Mouse (Mus musculus) induced T-regulatory cell, adult 2 months (primary cell): ENCODE measurements around the gene Aup1.
A peak's percentile ranks its signal among the peaks of the same experiment; 100 is the strongest.

ENCODE experiments used
- DNase-seq: peaks from one replicate; pipeline ENCODE4 v3.0.0-alpha.2; 2012; ENCODE audit warnings: low read depth

Aup1 gene

DNA sequence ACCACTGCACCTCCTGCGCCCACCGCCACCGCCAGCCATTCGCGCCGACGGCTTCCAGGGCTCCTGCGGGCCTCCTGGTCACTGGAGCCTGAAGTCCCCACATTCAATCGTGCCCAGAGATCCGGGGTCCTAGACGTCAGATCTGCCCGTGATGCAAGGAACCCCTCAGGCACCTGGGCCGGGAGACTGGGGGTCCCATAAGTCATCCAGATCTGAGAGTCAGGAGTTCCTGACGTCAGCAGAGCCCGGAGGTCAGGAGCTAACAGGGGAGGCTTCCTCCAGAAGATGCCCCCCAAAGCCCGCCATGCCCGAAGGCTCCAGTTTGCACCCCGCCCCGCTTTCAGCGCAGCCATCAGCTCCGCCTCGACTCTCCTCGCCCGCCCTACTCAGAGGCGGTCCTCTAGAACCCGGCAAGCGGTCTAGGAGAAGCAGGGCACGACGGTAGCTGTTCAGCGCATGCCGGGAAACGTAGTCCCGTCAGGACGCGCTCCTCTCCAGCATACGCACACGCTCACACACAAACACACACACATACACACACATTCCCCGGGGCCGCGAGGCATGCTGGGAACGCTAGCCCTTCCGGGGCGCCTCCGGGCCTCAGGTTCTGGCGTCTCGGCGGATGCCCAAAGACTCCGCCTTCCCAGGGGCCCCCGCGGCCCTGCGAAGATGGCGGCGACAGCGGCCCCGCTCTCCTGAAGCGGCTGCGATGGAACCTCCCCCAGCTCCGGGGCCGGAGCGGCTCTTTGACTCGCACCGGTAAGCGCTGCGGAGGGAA is at the start of gene Aup1:
Gene Aup1 (plus strand): TSS at position 448 of the 778 bp plus-strand sequence.
- peak; percentile 99 for DNase-seq

DNA sequence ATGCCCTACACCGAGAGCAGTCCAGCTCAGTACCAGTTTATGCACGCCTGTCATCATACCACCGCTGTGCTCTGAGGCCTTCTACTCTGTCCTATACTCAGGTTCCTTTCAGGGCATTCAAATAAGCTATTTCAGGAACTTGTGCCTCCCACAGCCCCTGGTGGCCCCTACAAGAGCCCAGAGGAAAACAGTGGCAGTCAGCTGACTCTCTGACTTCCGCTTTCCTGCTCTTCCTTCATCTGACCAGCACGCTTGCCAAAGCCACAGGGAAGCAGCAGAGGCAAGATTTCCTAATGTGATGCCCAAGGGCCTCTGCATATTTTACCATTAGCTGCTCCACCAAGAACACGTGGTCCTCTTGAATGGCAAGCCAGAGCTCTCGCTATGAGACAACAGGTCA is 49.4 kb upstream of the Aup1 start:
- DNase-seq = no peak

DNA sequence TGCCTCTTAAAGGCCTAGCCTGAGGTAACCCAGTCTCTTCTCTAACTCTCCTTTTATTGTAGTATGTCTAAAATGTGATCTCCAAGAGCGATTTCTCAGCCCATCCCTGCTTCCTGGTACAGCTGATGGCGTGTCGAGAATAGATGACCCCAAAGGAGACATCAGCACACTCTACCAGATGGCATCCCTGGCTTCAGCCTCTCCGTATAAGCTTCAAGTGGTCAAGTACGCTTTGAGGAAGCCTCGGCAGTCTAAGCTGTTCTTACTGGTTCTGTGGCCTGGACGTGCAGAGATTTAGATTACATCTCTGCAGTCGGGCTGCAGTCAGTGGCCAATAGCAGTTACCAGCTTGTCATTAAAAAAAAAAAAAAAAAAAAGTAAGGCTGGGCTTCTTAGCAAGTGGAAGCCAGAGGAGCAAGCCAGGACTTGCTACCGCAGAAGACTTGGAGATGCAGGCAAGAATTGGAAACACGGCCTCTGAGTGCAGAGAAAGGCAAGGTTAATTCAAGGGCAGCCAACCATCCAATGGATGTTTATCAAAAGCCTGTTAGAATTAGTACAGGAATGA is 48.8 kb upstream of the Aup1 start:
- DNase-seq = no peak

- DNase-seq = no peak
Measured at GRCm38 (mm10) chr6:83006114-83006513, 48.2 kb upstream of the Aup1 start.

GRCm38 (mm10) chr6:83008659-83009058 is 45.7 kb upstream of the Aup1 start:
- DNase-seq = peak; percentile 49

GRCm38 (mm10) chr6:83010010-83010409 is 44.3 kb upstream of the Aup1 start:
- DNase-seq = peak; percentile 72

GRCm38 (mm10) chr6:83011255-83011654 is 43.1 kb upstream of the Aup1 start:
- no peak for DNase-seq

DNA sequence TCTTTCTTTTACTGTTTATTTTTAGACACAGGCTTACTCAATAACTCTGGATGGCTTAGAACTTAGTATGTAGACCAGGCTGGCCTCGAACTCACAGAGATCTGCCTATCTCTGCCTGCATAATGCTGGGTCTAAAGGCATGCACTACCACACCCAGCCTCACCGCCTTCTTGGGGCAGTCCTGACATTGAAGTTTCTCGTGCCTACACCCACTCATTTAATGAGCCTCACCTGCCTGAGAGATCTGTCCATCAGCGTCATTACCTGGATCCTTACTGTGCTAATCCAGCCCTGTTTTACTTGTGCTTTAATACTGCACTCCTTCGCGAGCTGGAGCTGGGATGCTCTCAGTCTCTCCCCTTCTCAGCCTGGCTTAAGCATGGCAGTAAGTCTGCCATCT is 42.6 kb upstream of the Aup1 start:
- DNase-seq = no peak

DNA sequence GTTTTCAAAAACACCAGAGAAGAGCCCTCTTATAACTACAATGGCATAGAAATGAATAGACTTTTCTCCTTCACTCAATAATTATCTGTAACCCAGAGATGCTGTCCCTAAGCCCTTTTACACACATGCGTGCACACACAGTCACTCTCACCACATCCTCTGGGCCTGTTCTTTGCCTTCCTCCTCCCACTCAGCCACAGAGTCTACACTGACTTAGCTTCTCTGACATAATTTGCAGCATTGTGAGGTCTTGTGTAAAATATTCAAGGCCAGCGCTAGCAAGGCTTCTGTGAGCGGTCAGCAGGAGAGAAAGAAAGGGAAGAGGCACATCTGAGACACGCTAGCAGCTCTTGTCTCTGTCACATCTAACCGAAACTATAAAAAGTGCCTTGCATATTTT is 40.9 kb upstream of the Aup1 start:
- peak; percentile 65 for DNase-seq

DNA sequence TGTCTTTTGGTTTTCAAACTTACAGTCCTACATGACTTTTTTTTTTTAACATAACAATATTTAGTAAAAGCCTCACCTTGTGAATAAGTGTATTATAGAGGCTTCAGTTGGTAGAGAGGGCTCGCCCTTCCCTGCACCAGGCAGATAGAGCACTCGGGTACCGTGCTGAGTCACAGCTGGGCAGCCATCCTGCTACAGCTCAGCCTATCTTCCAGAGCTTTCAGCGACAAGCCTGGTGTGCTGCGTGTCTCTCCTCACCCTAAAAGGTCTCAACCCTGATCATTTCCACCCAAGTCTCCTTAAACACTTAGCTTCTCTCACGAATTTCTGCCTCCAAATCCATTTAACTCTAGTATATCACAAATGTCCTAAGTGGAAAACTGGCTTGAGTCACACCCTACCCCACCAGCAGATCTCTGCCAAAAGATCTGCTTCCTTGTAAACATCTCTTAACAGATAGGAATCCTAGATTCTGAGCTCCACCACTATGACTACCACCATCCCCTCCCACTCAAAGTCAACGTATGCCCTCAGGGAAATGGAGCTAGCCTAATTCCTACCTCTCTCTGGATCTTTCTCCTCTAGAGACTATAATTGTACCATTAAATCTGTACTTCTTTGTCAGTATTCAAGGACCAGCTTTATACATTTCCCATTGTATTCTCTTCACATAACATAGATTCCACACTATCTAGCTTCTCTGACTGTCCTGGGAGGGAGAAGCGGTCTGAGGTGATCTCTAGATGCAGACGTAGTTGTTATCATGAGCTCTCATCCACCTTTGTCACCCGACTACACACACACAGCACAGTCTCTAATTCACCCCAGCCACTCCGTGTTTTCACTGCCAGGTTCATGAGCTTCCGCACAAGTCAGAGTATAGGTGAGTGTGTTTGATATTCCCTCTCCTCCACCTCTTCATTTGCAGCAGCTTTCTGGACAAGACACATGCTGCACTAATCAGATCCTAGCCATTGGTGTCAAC is 39.5 kb upstream of the Aup1 start:
- DNase-seq = no peak

- no peak for DNase-seq
Measured at GRCm38 (mm10) chr6:83015749-83016148, 38.6 kb upstream of the Aup1 start.

DNA sequence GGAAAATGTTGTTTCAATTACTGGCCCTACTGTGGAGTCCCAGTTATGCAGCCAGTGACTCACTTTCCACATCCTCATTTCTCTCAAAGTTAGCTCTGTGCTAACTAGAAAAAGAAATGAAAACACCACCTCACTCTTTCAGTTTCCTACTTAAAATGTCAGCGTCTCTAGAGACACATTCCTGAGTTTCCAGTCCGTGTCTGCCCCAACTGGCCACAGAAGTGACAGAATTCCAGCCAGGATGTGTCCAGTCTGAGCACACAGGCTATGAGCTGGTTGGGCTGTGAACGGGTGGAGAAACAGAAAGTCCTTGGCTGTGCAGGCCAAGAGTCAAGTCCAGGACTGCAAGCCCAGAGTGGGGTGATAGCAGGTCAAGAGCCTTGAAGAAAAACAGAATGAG is 37.1 kb upstream of the Aup1 start:
- DNase-seq = no peak

GRCm38 (mm10) chr6:83019044-83019443 is 35.3 kb upstream of the Aup1 start:
- DNase-seq = no peak

DNA sequence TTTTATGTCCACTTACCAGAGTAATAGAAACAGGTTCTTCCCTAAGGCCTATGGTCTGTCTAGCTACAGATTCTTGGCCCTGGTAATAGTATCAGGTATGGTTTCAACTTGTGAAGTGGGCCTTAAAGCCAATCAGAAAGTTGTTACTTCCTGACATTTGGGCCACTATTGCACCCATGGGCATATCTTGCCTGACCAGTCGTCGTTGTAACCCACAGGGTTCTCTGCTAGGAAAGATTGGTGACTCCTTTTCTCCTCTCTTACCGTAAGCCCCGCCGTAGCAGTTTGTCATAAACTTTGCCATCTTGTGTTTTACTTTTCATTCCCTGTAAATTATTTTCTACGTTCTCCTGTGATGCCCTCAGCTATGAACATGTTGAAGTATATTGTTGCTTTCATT is 34.2 kb upstream of the Aup1 start:
- no peak for DNase-seq

- DNase-seq = no peak
Measured at GRCm38 (mm10) chr6:83020836-83021593, 33.3 kb upstream of the Aup1 start.

DNA sequence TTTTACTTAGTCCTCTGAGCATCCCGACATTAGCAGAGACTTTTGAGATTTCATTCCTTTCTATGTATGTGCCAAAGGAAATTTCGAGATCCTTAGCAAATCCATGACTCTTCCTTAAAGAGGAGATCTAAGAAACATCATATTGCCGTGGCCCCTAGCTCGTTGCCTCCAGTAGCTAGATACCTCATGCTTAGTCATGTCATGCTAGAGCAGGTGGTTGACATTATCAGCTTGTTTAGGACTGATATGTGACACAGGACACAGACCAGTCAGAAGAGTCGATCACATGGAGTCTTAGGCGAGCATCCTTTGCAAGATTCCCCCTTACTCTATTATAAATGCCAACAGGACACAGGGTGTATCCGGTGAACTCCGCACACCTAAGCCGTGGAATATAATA is 31.3 kb upstream of the Aup1 start:
- DNase-seq = no peak

GRCm38 (mm10) chr6:83023786-83024185 is 30.5 kb upstream of the Aup1 start:
- DNase-seq = no peak

DNA sequence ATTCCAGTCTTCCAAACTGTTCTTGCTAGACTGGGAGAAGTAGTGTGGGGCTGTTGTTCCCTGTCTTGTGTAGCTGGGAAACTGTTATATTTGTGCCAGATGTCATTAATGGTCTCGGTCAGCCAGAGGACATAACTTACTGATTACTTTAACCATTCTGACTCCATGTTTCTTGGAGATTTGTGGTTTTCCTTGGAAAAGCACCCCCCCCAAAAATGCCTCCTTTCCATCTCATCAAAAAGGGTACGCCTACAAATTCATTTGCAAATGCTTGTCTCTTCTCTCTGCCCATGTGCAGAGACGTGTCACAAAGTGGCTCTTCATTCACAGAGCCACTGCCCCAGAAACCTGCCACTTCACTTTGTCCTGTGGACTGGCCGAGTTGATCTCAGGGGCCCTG is 29.9 kb upstream of the Aup1 start:
- DNase-seq = no peak

GRCm38 (mm10) chr6:83025221-83025620 is 29.1 kb upstream of the Aup1 start:
- DNase-seq = no peak

- DNase-seq = no peak
Measured at GRCm38 (mm10) chr6:83027293-83027692, 27.0 kb upstream of the Aup1 start.

DNA sequence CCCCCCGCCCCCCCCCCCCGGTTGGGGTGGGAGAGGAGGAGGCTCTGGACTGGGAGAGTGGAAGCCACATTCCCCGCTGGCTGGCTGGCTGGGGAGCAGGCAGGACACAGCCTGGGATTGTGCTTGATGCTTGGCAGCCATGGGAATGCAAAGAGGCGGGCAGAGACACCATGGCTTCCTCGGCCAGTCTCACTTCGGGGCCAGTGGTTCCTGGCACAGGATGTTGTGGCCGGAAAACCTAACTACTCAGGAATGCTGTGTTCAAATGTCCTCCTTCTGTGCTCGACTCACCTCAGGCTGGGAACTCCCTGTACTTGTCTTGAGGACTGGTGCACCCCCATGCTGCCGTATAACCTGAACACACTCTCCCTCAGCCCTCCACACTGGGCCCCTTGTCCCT is 26.6 kb upstream of the Aup1 start:
- DNase-seq = no peak

DNA sequence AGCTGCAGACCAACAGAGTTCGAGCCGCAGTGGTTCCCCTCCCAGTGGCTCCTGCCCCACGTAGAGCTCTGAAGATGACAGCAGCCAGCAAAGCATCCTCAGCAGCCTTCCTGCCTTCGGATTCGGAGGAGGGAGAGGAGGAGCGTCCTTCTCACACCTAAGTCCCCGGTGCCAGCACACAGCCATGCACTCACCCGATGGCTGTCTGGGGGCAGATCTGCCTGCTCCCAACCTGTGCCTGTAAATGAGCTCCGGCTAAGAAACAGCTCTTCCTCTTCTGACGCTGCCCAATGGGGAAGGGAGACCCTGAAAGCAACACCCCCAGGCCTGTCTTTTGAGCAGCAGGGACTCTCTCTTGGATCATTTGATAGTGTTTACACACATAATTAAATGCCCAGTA is 24.5 kb upstream of the Aup1 start:
- no peak for DNase-seq
